Mouse (Mus musculus) CD8-positive naive resting alpha-beta T cell, adult 2 months (primary cell): Measurements from ENCODE around the gene Ptges.
"Not testable (repeated sequence)": the region's sequence is repeated elsewhere in the genome, so short reads cannot be mapped to it uniquely, and the experiment has no call there.

Experiments
- DNase-seq, 2 experiments: peaks; one replicate each; pipeline ENCODE4 v3.0.0; 2022; ENCODE audit warnings: low read depth in 2 of 2, low spot score in 2 of 2

Ptges gene

DNA sequence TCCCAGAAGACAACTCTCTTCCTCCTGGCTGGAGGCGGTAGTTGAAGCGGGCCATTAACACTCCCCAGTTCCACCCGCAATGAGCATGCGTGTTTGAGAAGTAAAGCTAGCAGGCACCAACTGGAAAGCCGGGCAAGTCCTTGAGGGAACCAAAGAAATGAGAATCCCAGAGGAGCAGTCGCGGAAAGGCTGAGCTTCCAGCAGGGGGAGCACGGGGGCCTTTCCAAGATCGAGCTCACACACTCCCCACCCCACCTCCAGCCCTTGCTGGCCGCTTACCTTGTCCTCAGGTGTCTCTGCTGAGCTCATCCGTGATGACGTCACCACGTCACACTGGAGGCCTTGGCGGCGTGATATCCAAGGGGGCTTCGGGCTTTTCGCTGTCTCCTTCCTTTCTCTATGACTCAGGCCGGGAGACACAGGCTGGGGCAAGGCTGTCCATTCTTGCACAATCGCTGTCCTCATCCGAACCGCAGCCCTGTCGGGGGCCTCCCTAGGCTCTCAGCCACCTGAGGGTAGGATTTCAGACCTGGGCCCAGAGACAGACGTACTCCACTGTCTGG is at the start of gene Ptges:
Ptges (minus strand) TSS at position 381 of the 563 bp plus-strand sequence.
- DNase-seq, result peak in 1 of 2 experiments; percentile 26

DNA sequence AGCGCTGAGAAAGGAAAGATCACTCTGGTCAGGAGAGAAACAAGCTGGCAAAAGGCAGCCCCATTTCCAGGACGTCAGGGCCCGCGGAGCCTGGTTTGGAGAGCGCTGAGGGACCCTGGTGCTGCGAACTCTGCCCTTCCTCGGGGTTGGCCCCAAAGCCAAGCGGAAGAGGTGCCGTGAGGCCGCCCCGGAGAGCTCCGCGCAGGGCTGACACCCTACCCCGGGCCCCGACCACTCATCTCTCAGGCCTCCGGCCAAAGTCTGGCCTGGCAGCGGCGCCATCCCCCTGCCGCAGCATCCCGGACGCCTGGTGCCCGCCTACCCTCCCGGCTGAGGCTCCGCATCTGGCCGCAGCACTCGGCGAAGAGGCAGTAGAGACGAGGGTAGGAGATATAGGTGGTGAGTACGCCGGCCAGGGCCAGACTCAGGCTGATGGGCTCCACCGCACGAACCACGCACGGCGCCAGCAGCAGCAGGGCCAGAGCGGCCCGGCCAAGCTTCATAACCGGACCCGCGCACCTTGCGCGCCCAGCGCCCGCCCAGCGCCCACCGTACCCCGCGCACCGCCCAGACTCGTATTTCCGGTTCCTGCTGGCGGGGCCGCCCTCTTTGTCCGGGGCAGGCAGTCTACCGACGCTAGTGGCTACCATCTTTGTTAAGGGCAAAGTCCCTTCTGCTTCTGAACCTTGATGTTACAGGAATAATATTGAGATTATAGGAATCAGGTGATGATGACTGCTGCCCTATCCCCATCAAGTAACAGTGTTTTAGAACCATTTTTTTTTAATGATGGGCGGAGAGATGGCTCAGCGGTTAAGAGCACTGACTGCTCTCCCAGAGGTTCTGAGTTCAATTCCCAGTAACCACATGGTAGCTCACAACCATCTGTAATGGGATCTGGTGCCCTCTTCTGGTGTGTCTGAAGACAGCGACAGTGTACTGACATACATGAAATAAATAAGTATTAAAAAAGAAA is 38.0 kb upstream of the Ptges start, which contains the start of gene Tor1a:
Tor1a (minus strand) TSS at position 582 of the 976 bp plus-strand sequence.
- DNase-seq, result peak; percentile 69 to 75

DNA sequence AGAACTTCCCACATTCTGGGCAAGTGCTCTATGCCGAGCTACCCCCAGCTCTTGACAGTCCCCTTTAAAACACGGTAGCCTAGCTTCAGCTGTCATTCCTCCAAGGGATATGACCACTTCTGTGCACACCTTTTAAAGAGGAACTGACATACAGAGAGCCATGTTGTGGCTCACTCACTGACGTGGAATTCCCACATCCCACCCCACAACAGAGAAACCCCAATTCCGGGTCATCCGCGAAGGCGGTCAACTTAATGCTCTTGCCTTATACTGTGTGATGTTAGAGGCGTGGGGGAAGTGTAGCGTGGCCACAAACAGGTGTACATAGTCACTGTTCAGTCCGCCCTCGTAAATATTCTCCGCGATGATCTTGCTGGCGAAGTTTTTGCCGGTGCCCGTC is 37.2 kb upstream of the Ptges start:
- DNase-seq, result peak; percentile 25 to 48

DNA sequence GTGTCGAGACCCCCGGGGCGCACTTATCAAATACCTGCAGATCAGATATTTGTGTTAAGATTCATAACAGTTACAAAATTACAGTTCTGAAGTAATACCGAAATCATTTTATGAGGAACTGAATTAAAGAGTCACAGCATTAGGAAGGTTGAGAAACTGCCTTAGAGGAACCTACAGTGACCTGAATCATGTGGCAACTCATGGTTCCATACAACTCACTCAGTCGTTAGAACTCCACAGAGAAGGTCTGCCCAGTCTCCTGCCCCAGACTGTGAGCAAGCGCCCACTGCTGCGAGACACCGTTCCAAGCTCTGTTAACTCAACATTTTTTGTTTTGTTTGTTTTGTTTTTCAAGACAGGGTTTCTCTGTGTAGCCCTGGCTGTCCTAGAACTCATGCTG is 36.0 kb upstream of the Ptges start:
- no peak for DNase-seq

DNA sequence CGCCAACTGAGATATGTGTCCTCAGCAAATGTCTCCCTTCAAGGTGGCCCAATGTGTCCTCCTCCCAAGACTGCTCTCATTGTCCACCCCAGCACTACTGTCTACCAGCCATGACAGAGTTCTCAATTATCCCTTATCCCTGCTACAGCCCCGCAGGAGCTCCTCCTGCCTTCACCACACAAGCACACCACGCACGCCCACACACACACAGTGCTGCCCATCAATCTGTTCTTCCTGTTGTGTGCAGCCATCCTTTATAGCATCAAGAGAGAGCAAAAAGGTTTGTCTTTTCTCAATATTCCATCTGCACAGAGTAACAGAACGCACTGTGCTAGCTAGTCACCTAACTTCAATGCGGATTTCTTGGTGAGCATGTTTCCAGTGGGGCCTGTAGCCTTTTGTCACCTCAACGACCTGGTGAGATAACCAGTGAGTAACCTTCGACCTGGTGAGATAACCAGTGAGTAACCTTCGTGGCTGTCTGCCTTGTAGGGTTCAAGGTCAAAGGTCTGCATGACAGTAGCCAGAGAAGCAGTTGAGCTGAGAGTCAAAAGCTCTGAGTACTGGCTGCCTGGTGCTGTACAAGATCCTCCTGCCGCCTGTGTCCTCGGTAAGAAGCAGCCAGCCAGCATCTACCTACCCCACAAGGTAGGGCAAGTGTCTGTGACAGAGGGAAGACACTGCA is 33.0 kb upstream of the Ptges start:
- no peak for DNase-seq

DNA sequence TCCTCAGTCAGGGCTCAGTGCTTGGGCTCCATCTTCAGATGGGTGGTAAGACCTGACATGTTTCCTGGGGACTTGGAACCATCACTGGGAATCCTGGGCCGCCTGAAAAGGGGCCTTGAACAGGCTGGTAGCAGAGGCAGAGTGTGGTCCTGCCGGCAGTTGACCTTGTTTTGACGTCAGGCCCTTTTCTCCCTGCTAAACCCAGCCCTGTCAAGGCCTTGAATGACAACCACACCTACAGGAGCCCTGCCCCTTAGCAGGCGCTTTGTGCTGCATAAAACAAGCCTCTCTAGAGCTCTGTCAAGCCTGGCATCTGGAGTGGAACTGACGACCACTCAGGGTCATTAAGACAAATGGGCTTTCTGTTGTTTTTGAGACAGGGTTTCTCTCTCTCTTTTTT is 30.2 kb upstream of the Ptges start:
- no peak for DNase-seq

DNA sequence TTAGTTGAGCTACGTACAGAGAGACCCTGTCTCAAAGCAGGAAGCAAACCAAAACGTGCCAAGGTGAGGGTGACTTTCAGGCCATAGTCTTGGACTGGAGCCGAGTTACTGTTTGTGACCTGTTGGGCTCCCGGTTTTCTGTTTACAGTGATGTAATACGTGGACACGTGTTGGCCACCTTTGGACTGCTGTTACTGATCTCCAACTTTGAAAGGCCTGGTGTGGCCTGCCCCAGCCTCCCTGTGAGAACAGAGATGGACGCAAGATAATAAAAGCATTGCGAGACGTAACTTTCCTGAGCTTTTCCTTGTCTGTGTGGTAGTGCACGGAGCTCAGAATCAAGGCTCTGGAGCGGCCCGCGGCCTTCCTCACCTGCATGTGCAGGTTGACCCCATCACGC is 29.1 kb upstream of the Ptges start:
- DNase-seq, result no peak

DNA sequence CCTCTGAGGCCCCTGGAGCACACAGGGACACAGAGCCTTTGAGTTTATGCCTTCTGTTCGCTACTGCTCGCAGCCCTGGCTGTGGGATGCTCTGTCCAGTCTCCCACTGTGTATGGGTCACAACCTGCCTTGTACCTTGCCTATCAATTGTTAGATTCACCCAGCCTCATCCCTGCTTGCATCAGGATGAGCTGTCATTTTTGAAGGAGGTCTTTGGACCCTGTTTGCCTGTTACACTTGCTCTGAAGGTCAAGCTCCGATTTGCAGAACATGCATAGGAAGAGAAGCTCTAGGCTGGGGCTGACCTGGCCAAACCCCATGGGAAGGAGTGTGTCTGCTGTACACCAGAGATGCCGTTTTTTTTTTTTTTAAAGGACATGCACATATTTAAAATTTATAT is 27.8 kb upstream of the Ptges start:
- DNase-seq, result no peak

DNA sequence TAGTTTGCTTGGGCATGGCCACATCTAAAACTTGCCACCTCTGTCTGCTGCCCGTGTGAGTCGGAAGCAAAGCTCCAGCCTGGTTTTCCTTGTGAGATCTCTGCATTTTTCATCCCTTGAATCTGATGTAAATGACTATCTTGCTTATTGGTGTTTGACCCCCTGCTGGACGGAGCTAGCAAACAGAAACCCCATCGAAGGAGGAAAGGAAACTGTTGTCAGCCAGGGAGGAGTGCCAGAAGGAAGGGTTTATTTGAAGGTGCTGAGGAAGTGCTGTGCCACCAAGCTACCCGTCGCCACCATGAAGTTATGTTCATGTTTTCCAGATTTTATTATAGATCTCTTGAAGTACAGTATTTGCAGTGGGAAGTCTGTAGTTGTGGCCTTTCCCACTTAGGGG is 25.1 kb upstream of the Ptges start:
- no peak for DNase-seq

DNA sequence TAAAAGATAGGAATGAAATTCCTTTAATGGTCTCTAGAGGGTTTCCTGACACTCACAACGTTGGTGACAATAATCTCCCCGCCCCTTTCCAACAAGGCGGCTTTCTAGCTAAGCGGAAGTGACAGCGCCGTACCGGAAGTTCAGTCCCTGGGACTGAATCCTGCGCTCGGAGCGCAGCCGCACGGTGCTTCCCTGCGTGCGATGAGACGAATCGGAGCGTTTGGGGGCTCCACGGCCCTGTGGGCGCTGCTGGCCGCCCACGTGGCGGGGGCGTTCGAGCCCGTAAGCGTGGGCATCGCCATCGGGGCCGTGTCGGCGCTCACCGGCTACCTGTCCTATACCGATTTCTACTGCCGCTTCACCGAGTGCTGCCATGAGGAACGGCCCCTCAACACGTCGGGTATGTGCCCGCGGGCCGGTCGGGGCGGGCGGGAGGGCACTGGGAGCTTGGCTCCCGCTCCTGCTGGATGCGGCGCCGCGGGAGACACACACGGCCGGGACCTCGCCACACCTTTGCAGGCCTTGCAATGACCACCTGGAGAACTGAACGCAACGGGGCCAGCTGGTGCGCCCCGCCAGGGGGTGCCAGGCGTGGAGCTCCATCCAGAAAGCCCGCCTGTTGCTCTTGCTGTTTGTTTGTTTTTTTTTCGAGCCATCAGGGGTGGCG is 23.3 kb upstream of the Ptges start, which contains the start of gene Tor1b:
Tor1b (plus strand) TSS at position 136 of the 667 bp plus-strand sequence.
- DNase-seq, result peak; percentile 76 to 79

DNA sequence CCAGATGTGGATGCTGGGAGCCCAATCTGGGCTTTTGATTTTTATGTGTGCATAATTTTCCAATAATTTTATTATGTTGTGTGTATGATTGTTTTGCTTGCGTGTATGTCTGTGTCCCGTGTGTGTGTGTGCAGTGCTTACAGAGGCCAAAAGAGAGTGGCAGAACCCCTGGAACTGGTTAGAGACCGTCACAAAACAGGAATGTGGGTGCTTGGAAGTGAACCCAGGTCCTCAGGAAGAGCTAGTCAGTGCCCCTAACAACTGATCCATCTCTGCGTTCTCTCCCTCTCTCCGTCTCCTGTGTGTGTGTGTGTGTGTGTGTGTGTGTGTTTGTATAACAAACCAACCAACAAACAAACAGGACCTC is 22.8 kb upstream of the Ptges start:
- DNase-seq, result no peak

DNA sequence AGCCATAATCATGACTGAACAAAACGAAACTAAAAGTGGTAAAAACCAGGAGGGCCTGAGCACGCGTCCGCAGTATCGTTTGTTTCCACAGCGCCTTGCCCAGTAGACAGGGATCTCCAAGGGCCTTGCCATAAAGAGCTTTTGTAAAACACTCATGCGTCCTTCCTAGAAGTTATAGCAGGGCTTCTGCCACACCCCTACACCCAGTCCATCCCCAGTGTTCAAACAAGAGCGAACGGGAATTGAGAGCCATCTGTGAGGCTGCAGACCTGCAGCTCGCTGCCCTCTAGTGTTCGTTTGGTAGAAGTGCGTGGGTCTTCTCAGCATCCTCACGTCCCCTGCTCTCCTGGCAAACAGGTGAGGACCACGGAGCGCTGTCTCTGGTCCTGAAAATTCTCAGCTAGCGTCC is 12.9 kb upstream of the Ptges start:
- DNase-seq, result peak; percentile 55 to 75

DNA sequence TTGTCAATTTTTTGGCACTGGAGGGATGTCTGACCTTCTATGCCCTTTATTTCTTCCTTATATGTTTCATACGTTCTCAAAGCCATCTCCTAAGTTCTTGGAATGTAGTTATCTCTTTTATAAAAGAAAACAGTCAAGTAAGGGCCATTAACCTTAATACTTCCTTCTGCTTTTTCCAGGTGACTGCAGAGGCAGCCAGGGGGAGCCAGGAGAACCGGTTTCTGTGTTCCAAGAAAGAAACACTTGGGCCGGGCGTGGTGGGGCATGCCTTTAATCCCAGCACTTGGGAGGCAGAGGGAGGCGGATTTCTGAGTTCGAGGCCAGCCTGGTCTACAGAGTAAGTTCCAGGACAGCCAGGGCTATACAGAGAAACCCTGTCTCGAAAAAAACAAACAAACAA is 12.5 kb upstream of the Ptges start:
- not testable (repeated sequence) for DNase-seq

DNA sequence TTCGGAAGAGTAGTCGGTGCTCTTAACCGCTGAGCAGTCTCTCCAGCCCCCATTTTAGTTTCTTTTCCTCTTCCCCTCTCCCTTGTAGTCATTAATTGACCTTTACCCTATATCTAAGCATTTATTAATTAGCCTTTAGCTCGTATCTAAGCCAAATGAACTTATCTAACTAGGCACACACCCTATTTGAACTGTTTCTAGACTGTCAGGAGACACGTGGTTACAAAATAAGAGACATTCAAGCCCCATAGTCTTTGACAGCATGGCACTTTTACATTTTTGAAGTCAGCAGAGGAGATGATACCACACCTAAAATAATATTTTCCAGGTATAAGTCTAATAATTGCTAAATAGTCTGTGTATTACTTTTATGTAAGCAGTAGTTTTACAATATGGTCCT is 11.9 kb upstream of the Ptges start:
- DNase-seq, result no peak

DNA sequence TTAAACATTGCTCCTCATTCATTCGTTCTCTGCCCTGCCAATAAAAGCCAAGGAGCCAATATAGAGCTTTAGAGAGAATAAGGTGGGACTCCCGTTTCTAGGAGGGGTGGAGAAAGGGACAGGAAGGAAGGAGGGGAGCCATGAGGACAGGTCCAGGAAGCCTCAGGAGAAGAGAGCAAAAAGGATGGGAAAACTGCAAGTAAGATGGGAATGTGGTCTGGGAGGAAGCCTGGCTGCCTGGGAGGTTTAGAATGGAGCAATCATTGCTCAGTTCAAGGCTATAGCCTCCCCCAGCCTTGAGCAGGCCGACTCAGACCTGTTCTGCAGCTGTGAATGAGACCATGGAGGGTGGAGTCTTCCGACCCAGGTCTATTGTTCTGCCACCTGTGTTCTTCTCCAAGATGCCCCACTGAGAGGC is 8.9 kb upstream of the Ptges start:
- no peak for DNase-seq

DNA sequence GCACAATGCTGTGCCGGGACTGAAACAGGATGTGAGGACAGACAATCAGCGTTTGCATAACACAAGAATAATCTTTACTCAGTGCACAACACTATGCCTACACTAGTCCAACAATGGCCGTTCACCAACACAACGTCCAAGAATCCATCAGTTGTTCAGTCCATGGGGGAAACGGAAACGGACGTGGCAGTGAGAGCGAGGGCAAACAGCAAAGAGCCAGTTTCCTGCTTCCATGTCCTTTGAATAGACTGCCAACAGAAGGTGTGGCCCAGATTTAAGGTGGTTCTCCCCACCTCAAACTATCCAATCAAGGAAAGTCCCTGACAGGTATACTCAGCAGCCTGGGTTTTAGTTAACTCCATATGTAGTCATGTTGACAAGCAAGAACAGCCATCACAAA is 8.1 kb upstream of the Ptges start:
- DNase-seq, result no peak

DNA sequence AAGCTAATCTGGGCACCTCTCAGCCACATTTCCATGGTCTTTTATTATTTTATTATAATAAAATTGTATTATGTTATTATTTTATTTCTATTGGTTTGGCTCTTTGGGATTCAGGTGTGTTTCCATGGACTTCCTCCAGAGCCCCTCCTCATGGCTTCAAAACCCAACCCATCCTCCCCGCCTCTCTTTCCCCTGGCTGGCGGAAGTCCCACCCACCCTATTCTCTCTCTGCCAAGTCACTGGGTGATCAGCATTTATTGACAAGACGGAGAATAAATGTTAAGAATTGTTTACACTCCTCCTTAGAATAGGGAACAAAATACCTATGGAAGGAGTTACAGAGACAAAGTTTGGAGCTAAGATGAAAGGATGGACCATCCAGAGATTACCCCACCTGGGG is 7.1 kb upstream of the Ptges start:
- DNase-seq, result no peak

DNA sequence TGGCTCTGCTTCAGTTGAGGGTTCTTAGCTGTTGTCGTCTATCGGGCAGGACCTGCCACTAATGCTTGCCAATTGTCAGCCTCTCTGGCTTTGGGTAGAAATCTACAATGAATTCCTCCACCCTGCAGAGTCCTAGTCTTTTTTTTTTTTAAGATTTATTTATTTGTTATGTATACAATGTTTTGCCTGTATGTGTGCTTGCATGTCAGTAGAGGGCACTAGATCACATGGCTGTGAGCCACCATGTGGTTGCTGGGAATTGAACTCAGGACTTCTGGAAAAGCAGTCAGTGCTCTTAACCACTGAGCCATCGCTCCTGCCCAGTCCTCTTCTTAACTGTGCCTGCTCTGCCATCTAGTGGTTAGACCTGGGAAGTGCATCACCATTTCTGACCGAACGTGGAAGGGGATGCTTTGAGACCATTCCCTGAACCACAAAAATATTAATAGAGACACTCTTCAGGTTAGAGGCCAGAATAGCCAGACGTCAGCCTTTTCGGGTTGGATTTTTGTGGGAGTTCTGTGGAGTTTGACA is 4.3 kb upstream of the Ptges start:
- peak; percentile 47 to 70 for DNase-seq

DNA sequence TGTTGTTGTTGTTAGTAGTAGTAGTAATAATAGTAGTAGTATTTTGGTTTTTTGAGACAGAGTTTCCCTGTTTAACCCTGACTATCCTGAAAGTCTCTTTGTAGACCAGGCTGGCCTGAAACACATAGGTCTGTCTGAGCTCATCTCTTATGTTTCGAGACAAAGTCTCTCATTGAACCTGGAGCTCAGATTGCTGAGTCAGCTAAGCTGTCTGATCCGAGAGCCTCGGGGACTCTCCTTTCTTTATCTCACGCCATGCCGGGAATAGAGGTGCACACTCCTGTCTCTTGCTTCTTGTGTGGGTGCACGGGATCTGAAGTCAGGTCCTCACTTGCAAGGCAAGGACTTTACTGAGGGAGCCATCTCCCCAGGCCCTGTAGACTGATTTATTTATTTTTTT is 3.4 kb upstream of the Ptges start:
- no peak for DNase-seq

DNA sequence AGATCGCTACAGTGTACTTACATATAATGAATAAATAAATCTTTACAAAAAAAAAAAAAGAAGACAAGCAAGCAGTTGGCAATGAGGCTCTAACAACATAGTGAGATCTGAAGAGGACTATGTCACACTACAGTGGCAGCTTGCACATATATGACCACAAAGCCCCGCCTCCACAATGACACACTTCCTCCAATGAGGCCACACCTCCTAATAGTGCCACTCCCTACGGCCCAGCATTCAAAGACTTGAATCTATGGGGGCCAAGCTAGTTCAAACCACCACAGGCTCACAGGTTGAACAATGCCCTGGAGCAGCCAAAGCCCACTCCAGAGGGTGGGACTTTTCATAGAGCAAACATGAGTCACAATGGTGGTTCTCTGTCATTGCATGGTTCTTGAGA is 2.3 kb upstream of the Ptges start:
- DNase-seq, result no peak

DNA sequence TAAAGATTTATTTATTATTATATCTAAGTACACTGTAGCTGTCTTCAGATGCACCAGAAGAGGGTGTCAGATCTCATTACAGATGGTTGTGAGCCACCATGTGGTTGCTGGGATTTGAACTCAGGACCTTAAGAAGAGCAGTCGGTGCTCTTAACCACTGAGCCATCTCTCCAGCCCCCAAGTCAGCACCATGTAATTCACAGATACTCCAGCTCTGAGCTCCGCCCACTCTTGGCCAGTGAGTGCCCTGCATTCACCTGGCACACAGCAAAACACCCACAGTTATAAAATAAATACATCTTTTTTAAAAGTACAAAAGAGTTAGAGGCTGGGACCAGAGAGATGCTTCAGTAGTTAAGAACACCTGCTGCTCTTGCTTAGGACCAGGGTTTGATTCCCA is 1.2 kb upstream of the Ptges start:
- DNase-seq, result not testable (repeated sequence)
